Mouse (Mus musculus): ENCODE data around the gene Gm17174.
"Not testable (repeated sequence)": the region's sequence is repeated elsewhere in the genome, so short reads cannot be mapped to it uniquely, and the experiment has no call there.

Gene Gm17174

GRCm38 (mm10) chr14:51592039-51592438 is at the start of gene Gm17174:
TSS of gene Gm17174 (minus strand) at chr14:51592139.
- not testable (repeated sequence) for DNase-seq

- DNase-seq, result not testable (repeated sequence)
Observed at GRCm38 (mm10) chr14:51635566-51635965, 43.6 kb upstream of the Gm17174 start, which contains the start of gene Gm4181. TSS of gene Gm4181 (minus strand) at chr14:51635666.

- DNase-seq, result peak; percentile 1
Observed at GRCm38 (mm10) chr14:51632426-51632825, 40.5 kb upstream of the Gm17174 start.

- DNase-seq, result no peak
Observed at GRCm38 (mm10) chr14:51611210-51611609, 19.3 kb upstream of the Gm17174 start, which contains the start of gene Gm17078. TSS of gene Gm17078 (minus strand) at chr14:51611310.

- DNase-seq, result not testable (repeated sequence)
Observed at GRCm38 (mm10) chr14:51573963-51574362, 18.0 kb downstream of the Gm17174 start, which contains the start of gene Gm17175. TSS of gene Gm17175 (minus strand) at chr14:51574063.

GRCm38 (mm10) chr14:51552490-51552889 is 39.4 kb downstream of the Gm17174 start, which contains the start of gene Gm5622:
TSS of gene Gm5622 (plus strand) at chr14:51552790.
- no peak for DNase-seq
